Mouse (Mus musculus) heart, embryonic 13.5 days (tissue): ENCODE measurements around the gene Spata2. TPM values are rescaled to one million over a fixed set of nuclear protein-coding genes. Genes with fewer than 3 reads are reported as not detected.

Source experiments
- ATAC-seq: fragments of 200-750 bp; cut with Nextera tagmentation; 2 replicates; pipeline ENCODE4 v1.8.0; 2017; ENCODE audit warnings: moderate TSS enrichment; ENCODE audit not compliant: insufficient number of reproducible peaks, low FRiP score, low TSS enrichment; ENCODE audit errors: extremely low read depth
- H3K27ac ChIP-seq: fragments of 300-500 bp; sonication (generic); replicated peaks from 2 replicates; pipeline ENCODE4 v1.5.1; 2015; ENCODE audit warnings: moderate library complexity, mild to moderate bottlenecking, inconsistent platforms
- H3K27me3 ChIP-seq: fragments of 300-500 bp; sonication (generic); replicated peaks from 2 replicates; pipeline ENCODE4 v1.6.1; 2015; ENCODE audit warnings: mild to moderate bottlenecking, inconsistent platforms
- H3K36me3 ChIP-seq: fragments of 300-500 bp; sonication (generic); 2 replicates; pipeline ENCODE4 v1.6.1; 2015; ENCODE audit warnings: mild to moderate bottlenecking, inconsistent platforms
- H3K4me1 ChIP-seq: fragments of 300-500 bp; sonication (generic); 2 replicates; pipeline ENCODE4 v1.6.1; 2015; ENCODE audit warnings: inconsistent platforms
- H3K4me2 ChIP-seq: fragments of 300-500 bp; sonication (generic); 2 replicates; pipeline ENCODE4 v1.6.1; 2015; ENCODE audit warnings: inconsistent platforms, mild to moderate bottlenecking, moderate library complexity
- H3K4me3 ChIP-seq: fragments of 300-500 bp; sonication (generic); 2 replicates; pipeline ENCODE4 v1.5.1; 2015; ENCODE audit warnings: moderate library complexity, mild to moderate bottlenecking, inconsistent platforms
- H3K9ac ChIP-seq: fragments of 300-500 bp; sonication (generic); 2 replicates; pipeline ENCODE4 v1.6.1; 2015; ENCODE audit warnings: inconsistent platforms, mild to moderate bottlenecking, moderate library complexity
- H3K9me3 ChIP-seq: fragments of 300-500 bp; sonication (generic); 2 replicates; pipeline ENCODE4 v1.6.1; 2016; ENCODE audit warnings: inconsistent platforms
- WGBS: fragments of 180-500 bp; shearing (Covaris S2); methylation state at CpG from one replicate; pipeline ENCODE4 v1.1.7; 2015; ENCODE audit warnings: mixed read lengths; 5-methylcytosine and 5-hydroxymethylcytosine counted together
- polyA plus RNA-seq: library from polyadenylated mRNA; unstranded; fragments of >200 nt; fragmentation: Nextera tagmentation; extraction: Ambion mirVana; gene quantifications from 2 replicates; pipeline ENCODE4 v1.2.1, GENCODE M21; 2015

Spata2 gene
- polyA plus RNA-seq, 1 experiment from 2014 or later: 13.5 TPM

GRCm38 (mm10) chr2:167439422-167439821, 53.3 kb downstream of the Spata2 start:
- Histone ChIP-seq H3K36me3 (peaks cover 99% of the 10 kb centered on the region), H3K9ac (no peak overlapping the region), H3K27ac (no peak overlapping the region), H3K9me3 (no peaks in the 10 kb centered on the region), H3K27me3 (no peaks in the 10 kb centered on the region), H3K4me3 (no peak overlapping the region), H3K4me1 (no peaks in the 10 kb centered on the region), H3K4me2 (no peak overlapping the region)
- 95% methylated on average over 3 of the region's 3 CpGs for WGBS
- ATAC-seq: no peak

- ATAC-seq: no peak
- H3K27me3 ChIP-seq: no peaks in the 10 kb centered on the region
- no peak overlapping the region for H3K4me2 ChIP-seq
- H3K4me3 ChIP-seq: no peak overlapping the region
- no peaks in the 10 kb centered on the region for H3K4me1 ChIP-seq
- H3K9ac ChIP-seq: no peak overlapping the region
- H3K9me3 ChIP-seq: no peaks in the 10 kb centered on the region
- peaks cover 92% of the 10 kb centered on the region for H3K36me3 ChIP-seq
- WGBS: 88% methylated on average over 5 of the region's 5 CpGs
- no peak overlapping the region for H3K27ac ChIP-seq
These were observed 56.3 kb downstream of the Spata2 start for GRCm38 (mm10) chr2:167436371-167436770.

GRCm38 (mm10) chr2:167435631-167436030, 57.1 kb downstream of the Spata2 start:
- no peak overlapping the region for H3K4me3 ChIP-seq
- no peak for ATAC-seq
- no peaks in the 10 kb centered on the region for H3K27me3 ChIP-seq
- H3K27ac ChIP-seq: no peak overlapping the region
- H3K36me3 ChIP-seq: peaks cover 91% of the 10 kb centered on the region
- no peak overlapping the region for H3K9ac ChIP-seq
- no peaks in the 10 kb centered on the region for H3K4me1 ChIP-seq
- WGBS: 92% methylated on average over 2 of the region's 2 CpGs
- no peak overlapping the region for H3K4me2 ChIP-seq
- H3K9me3 ChIP-seq: no peaks in the 10 kb centered on the region

DNA sequence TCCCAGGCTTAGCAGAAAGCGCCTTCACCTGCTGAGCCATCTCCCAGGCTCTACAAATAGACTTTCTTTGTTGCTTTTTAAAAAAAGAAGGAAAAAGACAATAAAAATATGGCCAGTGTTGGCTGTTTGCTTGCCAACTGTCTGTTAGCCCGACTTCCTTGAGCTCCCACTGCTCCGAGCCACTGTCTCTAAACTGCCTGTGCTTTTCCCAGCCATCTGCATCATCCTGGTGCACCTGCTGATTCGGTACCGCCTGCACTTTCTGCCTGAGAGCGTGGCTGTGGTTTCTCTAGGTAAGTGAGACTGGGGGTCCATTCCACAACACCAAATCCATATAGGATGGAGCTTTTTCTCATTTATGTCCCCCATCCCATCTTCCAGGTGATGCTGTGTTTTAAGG, 58.1 kb downstream of the Spata2 start:
- no peak overlapping the region for H3K27ac ChIP-seq
- no peak overlapping the region for H3K9ac ChIP-seq
- H3K4me2 ChIP-seq: no peak overlapping the region
- peaks cover 86% of the 10 kb centered on the region for H3K36me3 ChIP-seq
- no peak for ATAC-seq
- no peak overlapping the region for H3K4me3 ChIP-seq
- 92% methylated on average over 6 of the region's 6 CpGs for WGBS
- H3K9me3 ChIP-seq: no peaks in the 10 kb centered on the region
- no peaks in the 10 kb centered on the region for H3K27me3 ChIP-seq
- H3K4me1 ChIP-seq: no peaks in the 10 kb centered on the region

DNA sequence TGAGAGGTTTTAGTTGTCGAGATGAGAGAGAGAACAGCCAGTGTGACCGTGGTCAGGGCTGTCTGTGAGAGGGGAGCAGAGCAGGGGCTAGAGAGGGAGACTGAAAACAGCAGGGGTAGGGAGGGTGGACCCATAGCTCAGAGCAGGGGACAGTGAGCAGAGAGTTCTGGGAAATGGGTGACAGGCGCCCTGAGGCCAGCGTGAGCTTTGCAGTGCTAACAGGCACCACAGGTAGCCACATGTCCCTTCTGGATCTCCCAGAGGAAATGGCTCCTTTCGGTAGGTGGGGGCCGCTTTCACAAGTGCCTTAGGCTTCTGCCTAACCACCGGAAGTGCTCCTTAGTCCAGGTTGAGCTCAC, 61.3 kb downstream of the Spata2 start:
- Histone ChIP-seq H3K4me1 (peaks cover 2% of the 10 kb centered on the region; the same call in 1 of the 2 replicates), H3K36me3 (peaks cover 82% of the 10 kb centered on the region), H3K9me3 (no peaks in the 10 kb centered on the region), H3K9ac (no peak overlapping the region), H3K4me3 (no peak overlapping the region), H3K27ac (no peak overlapping the region), H3K4me2 (0 out of 2 replicates have a peak overlapping the region, but pooled peaks have one; percentile 6), H3K27me3 (no peaks in the 10 kb centered on the region)
- no peak for ATAC-seq
- 54% methylated on average over 7 of the region's 7 CpGs for WGBS

Other genes with a start within 250 kb of the Spata2 start
- gene B4galt5, start 143.7 kb downstream of the Spata2 start, polyA plus RNA-seq: 8.8 and 9.7 TPM in 2 replicates
- gene Slc9a8, start 71.2 kb downstream of the Spata2 start, polyA plus RNA-seq: 17.4 and 18.7 TPM in 2 replicates
- 58.0 and 65.0 TPM in 2 replicates for gene Rnf114, start 242 bp downstream of the Spata2 start, polyA plus RNA-seq
- gene Snai1, start 45.3 kb upstream of the Spata2 start, polyA plus RNA-seq: 17.3 and 17.6 TPM in 2 replicates
- gene Ube2v1, start 139.2 kb upstream of the Spata2 start, polyA plus RNA-seq: 216 and 229 TPM in 2 replicates
- gene Gm20431, start 168.6 kb upstream of the Spata2 start, polyA plus RNA-seq: 1.9 and 4.5 TPM in 2 replicates
- 2.0 and 4.5 TPM in 2 replicates for gene Cebpb, start 196.0 kb upstream of the Spata2 start, polyA plus RNA-seq
- gene Tmem189, start 196.9 kb upstream of the Spata2 start, polyA plus RNA-seq: 37.4 and 37.6 TPM in 2 replicates